Mouse (Mus musculus) heart, embryonic 15.5 days (tissue): ENCODE measurements around the gene Iqschfp. TPM values are rescaled to one million over a fixed set of nuclear protein-coding genes. Genes with fewer than 3 reads are reported as not detected.
A peak's percentile ranks its signal among the peaks of the same experiment; 100 is the strongest.
"Not testable (repeated sequence)": the region's sequence is repeated elsewhere in the genome, so short reads cannot be mapped to it uniquely, and the experiment has no call there.

Source experiments
- ATAC-seq: fragments of 200-750 bp; cut with Nextera tagmentation; replicated peaks from 2 replicates; pipeline ENCODE4 v1.8.0; 2017; ENCODE audit warnings: low read depth, moderate TSS enrichment; ENCODE audit not compliant: insufficient number of reproducible peaks, insufficient read depth, low FRiP score
- H3K27ac ChIP-seq: fragments of 300-500 bp; sonication (generic); 2 replicates; pipeline ENCODE4 v1.5.1; 2015; ENCODE audit warnings: mild to moderate bottlenecking, inconsistent platforms
- H3K27me3 ChIP-seq: fragments of 300-500 bp; sonication (generic); 2 replicates; pipeline ENCODE4 v1.6.1; 2015; ENCODE audit warnings: inconsistent platforms
- H3K36me3 ChIP-seq: fragments of 300-500 bp; sonication (generic); 2 replicates; pipeline ENCODE4 v1.6.1; 2015; ENCODE audit warnings: mild to moderate bottlenecking, inconsistent platforms
- H3K4me1 ChIP-seq: fragments of 300-500 bp; sonication (generic); replicated peaks from 2 replicates; pipeline ENCODE4 v1.6.1; 2015; ENCODE audit warnings: inconsistent platforms
- H3K4me2 ChIP-seq: fragments of 300-500 bp; sonication (generic); 2 replicates; pipeline ENCODE4 v1.6.1; 2015; ENCODE audit warnings: inconsistent platforms, mild to moderate bottlenecking, moderate library complexity
- H3K4me3 ChIP-seq: fragments of 300-500 bp; sonication (generic); 2 replicates; pipeline ENCODE4 v1.5.1; 2015; ENCODE audit warnings: mild to moderate bottlenecking, inconsistent platforms
- H3K9ac ChIP-seq: fragments of 300-500 bp; sonication (generic); 2 replicates; pipeline ENCODE4 v1.6.1; 2015; ENCODE audit warnings: mild to moderate bottlenecking, inconsistent platforms
- H3K9me3 ChIP-seq: fragments of 300-500 bp; sonication (generic); replicated peaks from 2 replicates; pipeline ENCODE4 v1.6.1; 2016; ENCODE audit warnings: inconsistent platforms
- WGBS: fragments of 180-500 bp; shearing (Covaris S2); methylation state at CpG from one replicate; pipeline ENCODE4 v1.1.7; 2015; ENCODE audit warnings: mixed read lengths; 5-methylcytosine and 5-hydroxymethylcytosine counted together
- polyA plus RNA-seq: library from polyadenylated mRNA; unstranded; fragments of >200 nt; fragmentation: Nextera tagmentation; extraction: Ambion mirVana; gene quantifications from 2 replicates; pipeline ENCODE4 v1.2.1, GENCODE M21; 2015

Gene Iqschfp
- polyA plus RNA-seq, 1 experiment from 2014 or later: not detected

- ATAC-seq: no peak
- Histone ChIP-seq H3K4me3 (no peak overlapping the region), H3K4me1 (no peaks in the 10 kb centered on the region), H3K27ac (no peak overlapping the region), H3K9ac (no peak overlapping the region), H3K27me3 (no peaks in the 10 kb centered on the region), H3K4me2 (no peak overlapping the region), H3K9me3 (no peaks in the 10 kb centered on the region), H3K36me3 (no peaks in the 10 kb centered on the region)
- 75% methylated on average over 4 of the region's 4 CpGs for WGBS
These were observed 204.8 kb downstream of the Iqschfp start for GRCm38 (mm10) chr3:68096724-68097431.

GRCm38 (mm10) chr3:68099561-68099960, 207.5 kb downstream of the Iqschfp start:
- H3K4me2 ChIP-seq, H3K27ac ChIP-seq, H3K27me3 ChIP-seq, H3K4me1 ChIP-seq, H3K36me3 ChIP-seq, ATAC-seq, H3K9me3 ChIP-seq, H3K9ac ChIP-seq, H3K4me3 ChIP-seq: not testable (repeated sequence)
- 80% methylated on average over 6 of the region's 6 CpGs for WGBS

GRCm38 (mm10) chr3:68101343-68101742, 209.3 kb downstream of the Iqschfp start:
- H3K9ac ChIP-seq: no peak overlapping the region
- H3K4me3 ChIP-seq: no peak overlapping the region
- no peaks in the 10 kb centered on the region for H3K36me3 ChIP-seq
- no peaks in the 10 kb centered on the region for H3K4me1 ChIP-seq
- H3K27ac ChIP-seq: no peak overlapping the region
- 61% methylated on average over 4 of the region's 4 CpGs for WGBS
- no peaks in the 10 kb centered on the region for H3K9me3 ChIP-seq
- ATAC-seq: no peak
- H3K27me3 ChIP-seq: no peaks in the 10 kb centered on the region
- no peak overlapping the region for H3K4me2 ChIP-seq

- Histone ChIP-seq H3K4me3 (no peak overlapping the region), H3K9me3 (no peaks in the 10 kb centered on the region), H3K4me1 (no peaks in the 10 kb centered on the region), H3K27me3 (no peaks in the 10 kb centered on the region), H3K36me3 (no peaks in the 10 kb centered on the region), H3K4me2 (no peak overlapping the region), H3K27ac (no peak overlapping the region), H3K9ac (no peak overlapping the region)
- ATAC-seq: no peak
- 73% methylated on average over 2 of the region's 2 CpGs for WGBS
These were observed 213.2 kb downstream of the Iqschfp start for GRCm38 (mm10) chr3:68105081-68105685.

GRCm38 (mm10) chr3:68121338-68121737, 229.3 kb downstream of the Iqschfp start:
- 17% methylated on average over 5 of the region's 5 CpGs for WGBS
- Histone ChIP-seq H3K36me3 (no peaks in the 10 kb centered on the region), H3K9ac (no peak overlapping the region), H3K27ac (peak overlapping the region; percentile 52), H3K27me3 (no peaks in the 10 kb centered on the region), H3K4me2 (no peak overlapping the region), H3K4me3 (no peak overlapping the region), H3K9me3 (no peaks in the 10 kb centered on the region), H3K4me1 (peaks cover 8% of the 10 kb centered on the region)
- ATAC-seq: peak; percentile 69

- H3K27ac ChIP-seq: no peak overlapping the region
- H3K27me3 ChIP-seq: no peaks in the 10 kb centered on the region
- H3K9ac ChIP-seq: no peak overlapping the region
- WGBS: 70% methylated on average over 6 of the region's 6 CpGs
- no peak for ATAC-seq
- no peaks in the 10 kb centered on the region for H3K36me3 ChIP-seq
- H3K9me3 ChIP-seq: no peaks in the 10 kb centered on the region
- no peak overlapping the region for H3K4me2 ChIP-seq
- H3K4me3 ChIP-seq: no peak overlapping the region
- peaks cover 6% of the 10 kb centered on the region for H3K4me1 ChIP-seq
These were observed 234.3 kb downstream of the Iqschfp start for GRCm38 (mm10) chr3:68126284-68126856.

- Histone ChIP-seq H3K27ac (no peak overlapping the region), H3K4me1 (no peaks in the 10 kb centered on the region), H3K4me2 (no peak overlapping the region), H3K9me3 (no peaks in the 10 kb centered on the region), H3K9ac (no peak overlapping the region), H3K36me3 (no peaks in the 10 kb centered on the region), H3K27me3 (no peaks in the 10 kb centered on the region), H3K4me3 (no peak overlapping the region)
- ATAC-seq: no peak
- WGBS: 81% methylated on average over 1 of the region's 1 CpGs
These were observed 238.4 kb downstream of the Iqschfp start for GRCm38 (mm10) chr3:68130386-68130785.

GRCm38 (mm10) chr3:68138833-68139627, 247.0 kb downstream of the Iqschfp start:
- Histone ChIP-seq H3K4me1 (no peaks in the 10 kb centered on the region), H3K9me3 (no peaks in the 10 kb centered on the region), H3K27me3 (no peaks in the 10 kb centered on the region), H3K27ac (no peak overlapping the region), H3K9ac (no peak overlapping the region), H3K36me3 (no peaks in the 10 kb centered on the region), H3K4me2 (no peak overlapping the region), H3K4me3 (no peak overlapping the region)
- ATAC-seq: no peak
- 75% methylated on average over 5 of the region's 5 CpGs for WGBS

- H3K9me3 ChIP-seq: no peaks in the 10 kb centered on the region
- no peak overlapping the region for H3K4me2 ChIP-seq
- no peak for ATAC-seq
- no peaks in the 10 kb centered on the region for H3K36me3 ChIP-seq
- H3K4me3 ChIP-seq: no peak overlapping the region
- H3K9ac ChIP-seq: no peak overlapping the region
- H3K27me3 ChIP-seq: no peaks in the 10 kb centered on the region
- H3K27ac ChIP-seq: no peak overlapping the region
- H3K4me1 ChIP-seq: no peaks in the 10 kb centered on the region
- 82% methylated on average over 8 of the region's 8 CpGs for WGBS
These were observed 258.7 kb downstream of the Iqschfp start for GRCm38 (mm10) chr3:68150688-68151087.

GRCm38 (mm10) chr3:68160175-68160574, 268.1 kb downstream of the Iqschfp start:
- no peaks in the 10 kb centered on the region for H3K36me3 ChIP-seq
- no peaks in the 10 kb centered on the region for H3K27me3 ChIP-seq
- H3K27ac ChIP-seq: no peak overlapping the region
- WGBS: 61% methylated on average over 1 of the region's 1 CpGs
- no peak overlapping the region for H3K4me2 ChIP-seq
- H3K4me1 ChIP-seq: no peaks in the 10 kb centered on the region
- H3K9me3 ChIP-seq: no peaks in the 10 kb centered on the region
- no peak overlapping the region for H3K9ac ChIP-seq
- H3K4me3 ChIP-seq: no peak overlapping the region
- no peak for ATAC-seq

GRCm38 (mm10) chr3:68160760-68161159, 268.7 kb downstream of the Iqschfp start:
- H3K9ac ChIP-seq: no peak overlapping the region
- WGBS: 47% methylated on average over 3 of the region's 3 CpGs
- no peaks in the 10 kb centered on the region for H3K27me3 ChIP-seq
- no peaks in the 10 kb centered on the region for H3K4me1 ChIP-seq
- 0 out of 2 replicates have a peak, but pooled peaks have one; percentile 31 for ATAC-seq
- no peak overlapping the region for H3K4me3 ChIP-seq
- no peaks in the 10 kb centered on the region for H3K9me3 ChIP-seq
- no peak overlapping the region for H3K27ac ChIP-seq
- H3K36me3 ChIP-seq: no peaks in the 10 kb centered on the region
- H3K4me2 ChIP-seq: no peak overlapping the region
